In the genomic region with DNA sequence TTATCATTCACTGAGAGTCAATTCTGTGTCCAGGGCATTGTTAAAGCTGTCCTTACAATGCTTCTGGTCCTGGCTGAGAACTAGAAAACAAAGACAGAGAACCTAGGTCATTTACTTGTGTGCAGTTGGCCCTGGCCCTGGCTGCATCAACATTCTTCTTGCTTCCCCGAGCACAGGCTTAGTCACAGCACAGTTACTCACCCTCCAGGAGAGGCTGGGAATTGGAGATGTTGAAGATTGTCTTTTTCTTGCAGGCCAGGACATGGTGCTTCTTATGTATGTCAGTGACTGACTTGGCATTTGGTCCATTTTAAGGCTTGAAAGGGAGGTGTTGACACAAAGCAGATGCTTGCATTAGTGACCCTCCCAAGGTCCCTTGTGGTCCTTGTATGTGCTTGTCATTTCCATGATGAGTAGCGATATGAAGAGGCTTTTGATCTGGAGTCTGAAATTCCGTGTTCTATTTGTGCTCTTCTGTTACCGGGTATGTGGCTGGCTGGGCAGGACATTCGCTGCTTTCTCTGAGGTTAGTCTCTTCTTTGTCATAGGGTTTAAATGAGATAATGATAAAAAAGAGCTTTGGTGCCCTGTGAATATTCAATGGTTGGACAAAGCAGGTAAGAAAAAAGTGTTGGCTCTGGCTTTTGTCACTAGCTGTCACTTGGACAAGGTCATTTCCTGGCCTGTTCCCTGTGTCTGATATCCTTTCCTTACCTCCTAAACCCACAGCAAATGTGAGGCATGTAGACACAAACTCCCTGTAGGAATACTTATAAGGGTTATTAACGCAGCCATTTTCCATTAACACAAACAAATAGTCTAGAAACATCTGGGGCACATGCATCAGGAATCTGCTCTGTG, we compare ENCODE assay signal across 16 mouse cellular contexts.
A peak's percentile ranks its signal among the peaks of the same experiment; 100 is the strongest.
DNase-seq lines count a peak whose midpoint lies in the region; ATAC-seq and TF ChIP-seq lines count a peak whose summit lies in the region.
"Had no signal": no experiment of that assay in that cellular context is flagged by ENCODE, and none has a peak within 500 bp of the region (broad histone marks: within the 10 kb centered on the region; RNA-seq: fewer than 3 reads in every experiment).

No protein-coding gene starts in this region.

- WGBS in lung, embryonic 14.5 days, result 61% methylated on average over 6 of the region's 6 CpGs
- WGBS in heart, embryonic 16.5 days, result 23% methylated on average over 6 of the region's 6 CpGs
- 74% methylated on average over 6 of the region's 6 CpGs for WGBS in midbrain, embryonic 14.5 days
- 87% methylated on average over 6 of the region's 6 CpGs for WGBS in forebrain, embryonic 11.5 days

- H3K9ac ChIP-seq in lung, embryonic 14.5 days, result no peak overlapping the region
- H3K9ac ChIP-seq in heart, embryonic 16.5 days (ENCODE audit: low read length), result no peak overlapping the region
- no peak overlapping the region for H3K9ac ChIP-seq in midbrain, embryonic 14.5 days (replicated peaks; ENCODE audit: low read length)
- H3K9ac ChIP-seq in forebrain, embryonic 11.5 days (ENCODE audit: low read length), result no peak overlapping the region
- H3K9ac ChIP-seq: liver, embryonic 12.5 days had no signal

- no peaks in the 10 kb centered on the region for H3K36me3 ChIP-seq in lung, embryonic 14.5 days (ENCODE audit: insufficient read depth)
- H3K36me3 ChIP-seq in heart, embryonic 16.5 days (ENCODE audit: control insufficient read depth, insufficient read depth), result no peaks in the 10 kb centered on the region
- H3K36me3 ChIP-seq in midbrain, embryonic 14.5 days (ENCODE audit: control insufficient read depth, insufficient read depth, low read length), result no peaks in the 10 kb centered on the region
- no peaks in the 10 kb centered on the region for H3K36me3 ChIP-seq in forebrain, embryonic 11.5 days (ENCODE audit: control insufficient read depth, insufficient read depth, low read length)
- H3K36me3 ChIP-seq: hindbrain, embryonic 10.5 days; liver, embryonic 12.5 days had no signal

- no peak for TF ChIP-seq CTCF in lung, embryonic 14.5 days (IDR thresholded peaks at IDR 0.05; ENCODE audit: low read depth)
- TF ChIP-seq CTCF in embryonic fibroblast, embryonic 13.5 days (IDR thresholded peaks at IDR 0.05; ENCODE audit: borderline replicate concordance, insufficient read depth, low read length), result no peak

- ATAC-seq in lung, embryonic 14.5 days (ENCODE audit: insufficient read depth), result no peak
- peak; percentile 55; the same call in 1 of the 2 replicates for ATAC-seq in heart, embryonic 16.5 days (replicated peaks; ENCODE audit: extremely low read depth, insufficient read depth, low FRiP score)
- ATAC-seq in midbrain, embryonic 14.5 days (ENCODE audit: low FRiP score, low TSS enrichment), result no peak
- ATAC-seq in forebrain, embryonic 11.5 days (replicated peaks; ENCODE audit: low FRiP score), result no peak
- ATAC-seq: inflammation-experienced regulatory T-cells, adult 6 months; liver, embryonic 12.5 days had no signal

- no peak for TF ChIP-seq POLR2A in embryonic fibroblast, embryonic 13.5 days (IDR thresholded peaks at IDR 0.05; ENCODE audit: low read depth, low read length)

- H3K9me3 ChIP-seq in lung, embryonic 14.5 days (ENCODE audit: low read depth, low read length), result no peaks in the 10 kb centered on the region
- H3K9me3 ChIP-seq in heart, embryonic 16.5 days (replicated peaks; ENCODE audit: control insufficient read depth, low read length), result no peaks in the 10 kb centered on the region
- no peaks in the 10 kb centered on the region for H3K9me3 ChIP-seq in midbrain, embryonic 14.5 days (ENCODE audit: control insufficient read depth, low read length)
- no peaks in the 10 kb centered on the region for H3K9me3 ChIP-seq in forebrain, embryonic 11.5 days (ENCODE audit: control insufficient read depth, low read length)
- H3K9me3 ChIP-seq: hindbrain, embryonic 10.5 days; liver, embryonic 12.5 days had no signal

- no peak overlapping the region for H3K27ac ChIP-seq in lung, embryonic 14.5 days (ENCODE audit: low read depth)
- H3K27ac ChIP-seq in embryonic fibroblast, embryonic 13.5 days (ENCODE audit: insufficient read depth, low read length), result peak overlapping the region; percentile 79
- peak overlapping the region; percentile 41 for H3K27ac ChIP-seq in heart, embryonic 16.5 days (ENCODE audit: low read length)
- no peak overlapping the region for H3K27ac ChIP-seq in midbrain, embryonic 14.5 days (replicated peaks; ENCODE audit: low read depth, low read length)
- no peak overlapping the region for H3K27ac ChIP-seq in forebrain, embryonic 11.5 days (ENCODE audit: low read depth, low read length)
- H3K27ac ChIP-seq: hindbrain, embryonic 10.5 days; kidney, postnatal 0 days; liver, embryonic 12.5 days had no signal

- no peak overlapping the region for H3K4me3 ChIP-seq in lung, embryonic 14.5 days (ENCODE audit: low read depth, low read length)
- no peak overlapping the region for H3K4me3 ChIP-seq in embryonic fibroblast, embryonic 13.5 days (ENCODE audit: insufficient read depth, low read length)
- H3K4me3 ChIP-seq in heart, embryonic 16.5 days (ENCODE audit: low read length), result no peak overlapping the region
- H3K4me3 ChIP-seq in midbrain, embryonic 14.5 days (replicated peaks; ENCODE audit: low read depth, low read length), result no peak overlapping the region
- H3K4me3 ChIP-seq in forebrain, embryonic 11.5 days (ENCODE audit: low read depth, low read length), result no peak overlapping the region
- H3K4me3 ChIP-seq: hindbrain, embryonic 10.5 days; liver, embryonic 12.5 days; myocyte had no signal

- no peaks in the 10 kb centered on the region for H3K4me1 ChIP-seq in lung, embryonic 14.5 days (ENCODE audit: insufficient read depth)
- H3K4me1 ChIP-seq in embryonic fibroblast, embryonic 13.5 days (ENCODE audit: control insufficient read depth, insufficient read depth, low read length), result peaks cover 19% of the 10 kb centered on the region
- peaks cover 13% of the 10 kb centered on the region for H3K4me1 ChIP-seq in heart, embryonic 16.5 days (ENCODE audit: control insufficient read depth, insufficient read depth, low read length)
- H3K4me1 ChIP-seq in midbrain, embryonic 14.5 days (ENCODE audit: control insufficient read depth, insufficient read depth, low read length), result no peaks in the 10 kb centered on the region
- no peaks in the 10 kb centered on the region for H3K4me1 ChIP-seq in forebrain, embryonic 11.5 days (replicated peaks; ENCODE audit: control insufficient read depth, insufficient read depth, low read length)
- H3K4me1 ChIP-seq: liver, embryonic 12.5 days had no signal

- DNase-seq in lung, embryonic 14.5 days, result peak; percentile 1
- no peak for DNase-seq in lung, adult 18-20 months
- no peak for DNase-seq in midbrain, embryonic 14.5 days
- DNase-seq in retina, postnatal 1 day, result no peak
- DNase-seq in forebrain, embryonic 11.5 days (ENCODE audit: low spot score), result no peak
- DNase-seq: embryo, embryonic 11 days; lung, postnatal 10 days; right cerebral cortex, postnatal 14 days; thymus, adult 2 months had no signal

- H3K27me3 ChIP-seq in lung, embryonic 14.5 days (ENCODE audit: insufficient read depth, low read length), result no peaks in the 10 kb centered on the region
- no peaks in the 10 kb centered on the region for H3K27me3 ChIP-seq in heart, embryonic 16.5 days (ENCODE audit: control insufficient read depth, insufficient read depth, low read length)
- H3K27me3 ChIP-seq in midbrain, embryonic 14.5 days (ENCODE audit: control insufficient read depth, insufficient read depth, low read length), result no peaks in the 10 kb centered on the region
- no peaks in the 10 kb centered on the region for H3K27me3 ChIP-seq in forebrain, embryonic 11.5 days (ENCODE audit: control insufficient read depth, insufficient read depth, low read length)
- H3K27me3 ChIP-seq: liver, embryonic 12.5 days had no signal

- no peak overlapping the region for H3K4me2 ChIP-seq in lung, embryonic 14.5 days
- H3K4me2 ChIP-seq in heart, embryonic 16.5 days (ENCODE audit: low read depth, low read length), result no peak overlapping the region
- no peak overlapping the region for H3K4me2 ChIP-seq in midbrain, embryonic 14.5 days (ENCODE audit: low read length)
- H3K4me2 ChIP-seq in forebrain, embryonic 11.5 days (ENCODE audit: low read depth, low read length, severe bottlenecking), result no peak overlapping the region
- H3K4me2 ChIP-seq: liver, embryonic 12.5 days had no signal

Comparison
In these comparisons a context has a peak if more than half of its experiments do, and no peak if none do; other contexts are left out.
1. H3K27ac ChIP-seq: peak in embryonic fibroblast, embryonic 13.5 days (single experiment) and heart, embryonic 16.5 days (single experiment); none in lung, embryonic 14.5 days (single experiment), midbrain, embryonic 14.5 days (single experiment) and forebrain, embryonic 11.5 days (single experiment).